Mouse (Mus musculus) Patski (cell line): ENCODE data around the gene Gm17359. TPM values are rescaled to one million over a fixed set of nuclear protein-coding genes. Genes with fewer than 3 reads are reported as not detected.
A peak's percentile ranks its signal among the peaks of the same experiment; 100 is the strongest.

Source experiments
- ATAC-seq: fragments of 100-300 bp; one replicate; pipeline ENCODE4 v1.8.0; 2021
- CTCF ChIA-PET: fragments of 350-600 bp; sonication (Branson Sonifier 250); formaldehyde crosslinking; loops from one replicate; lab custom pipeline; 2022; ENCODE audit warnings: inconsistent platforms; lab: Charles Lee
- POLR2A ChIA-PET: fragments of 350-600 bp; sonication (Branson Sonifier 250); formaldehyde crosslinking; loops from one replicate; lab custom pipeline; 2022; ENCODE audit warnings: antibody characterized with exemption, inconsistent platforms; lab: Charles Lee
- DNase-seq: peaks from one replicate; pipeline ENCODE4 v3.0.0-alpha.2; 2011; ENCODE audit warnings: low read depth, low spot score
- H3K27me3 ChIP-seq: fragments of 371-371 bp; one replicate; pipeline ENCODE4 v1.5.1; 2021
- CTCF ChIP-seq: fragments of 100-300 bp; IDR thresholded peaks from one replicate; pipeline ENCODE4 v1.5.1; 2021
- in situ Hi-C: fragments of 300-500 bp; cut with MboI; formaldehyde crosslinking; loops from 3 replicates; pipeline ENCODE4 v1.11.1; 2018; ENCODE audit warnings: low pct_unique_long_range_greater_than_20kb, mixed read lengths
- polyA plus RNA-seq: library from polyadenylated mRNA; unstranded; gene quantifications from one replicate; pipeline ENCODE4 v1.2.3, GENCODE M21; 2021

The Gm17359 gene
- polyA plus RNA-seq, 1 experiment from 2014 or later, result not detected

DNA sequence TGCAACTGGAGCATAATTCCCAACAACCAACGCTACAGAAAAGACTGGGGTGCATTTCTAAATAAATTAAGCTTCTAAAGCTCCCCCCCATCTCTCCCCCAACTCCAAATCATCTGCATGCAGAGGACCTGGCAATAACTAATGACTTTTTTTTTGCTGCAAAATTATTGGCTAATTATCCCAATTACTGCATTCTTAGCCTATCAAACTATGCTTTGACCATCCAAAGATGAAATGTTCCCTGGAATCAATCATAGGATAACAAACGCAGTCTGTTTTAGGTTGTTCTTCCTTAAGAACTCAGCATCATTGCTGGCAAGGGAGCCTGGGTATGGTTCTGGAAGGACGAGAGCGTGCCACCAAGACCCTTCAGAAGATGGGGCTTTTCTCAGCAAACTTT is 27.9 kb upstream of the Gm17359 start:
- no peak for ATAC-seq
- no peak for DNase-seq
- ChIA-PET CTCF (interaction anchor here (1.4 kb wide), 2 partner anchors 17 to 77 kb away, joined by 3 to 4 read pairs; no protein-coding TSS in a partner anchor), POLR2A (no interaction called here)
- in situ Hi-C loops, result no loop called here
- peaks cover 12% of the 10 kb centered on the region for H3K27me3 ChIP-seq
- no peak for TF ChIP-seq CTCF

DNA sequence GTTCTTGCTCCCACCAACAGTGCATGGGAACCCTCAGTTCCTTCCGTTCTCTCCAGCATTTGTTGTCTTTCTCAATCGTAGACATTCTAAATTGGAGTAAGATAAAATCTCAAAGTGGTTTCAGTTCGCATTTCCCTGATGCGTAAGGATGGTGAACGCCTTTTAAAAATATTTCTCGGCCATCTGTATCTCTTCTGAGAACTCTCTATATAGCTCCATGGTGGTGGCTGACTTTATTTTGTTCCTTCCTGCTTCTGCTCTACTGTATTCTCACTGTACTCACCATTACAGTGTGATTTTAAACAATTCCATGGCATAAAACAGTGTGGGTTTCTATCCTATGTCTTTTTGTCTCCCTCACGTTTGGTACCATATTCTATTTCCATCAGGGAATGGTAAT is 26.3 kb upstream of the Gm17359 start:
- no peak for ATAC-seq

DNA sequence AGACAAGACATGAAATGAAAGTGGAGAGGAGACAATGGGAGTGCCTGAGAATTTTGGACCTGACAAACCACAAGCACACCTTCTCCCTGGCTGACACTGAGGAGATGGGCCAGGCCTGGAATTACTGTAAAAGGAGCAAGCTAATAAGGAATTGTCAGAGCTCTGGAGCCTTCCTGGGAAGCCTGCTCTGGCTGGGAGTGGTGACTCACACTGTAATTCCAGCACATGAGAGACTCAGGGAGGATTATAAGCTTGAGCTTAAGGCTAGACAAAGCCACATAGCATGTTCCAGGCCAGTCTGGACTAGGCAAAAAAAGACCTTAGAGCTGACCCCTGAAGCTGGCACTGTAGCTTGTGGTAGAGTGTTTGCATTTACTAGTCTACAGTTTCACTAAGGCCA is 24.6 kb upstream of the Gm17359 start:
- DNase-seq, result no peak
- H3K27me3 ChIP-seq, result peaks cover 10% of the 10 kb centered on the region
- no peak for TF ChIP-seq CTCF
- ChIA-PET CTCF (interaction anchor here (0.7 to 1.6 kb wide), 5 partner anchors 9 to 130 kb away, joined by 3 to 4 read pairs (median 3); no protein-coding TSS in a partner anchor), POLR2A (no interaction called here)
- peak; percentile 54 for ATAC-seq
- in situ Hi-C loops, result no loop called here

More for the DNA sequence above, 26.3 kb upstream of the Gm17359 start:
- ChIA-PET POLR2A (no interaction called here), CTCF (no interaction called here)
- peaks cover 7% of the 10 kb centered on the region for H3K27me3 ChIP-seq
- in situ Hi-C loops, result no loop called here
- no peak for DNase-seq
- TF ChIP-seq CTCF, result no peak

DNA sequence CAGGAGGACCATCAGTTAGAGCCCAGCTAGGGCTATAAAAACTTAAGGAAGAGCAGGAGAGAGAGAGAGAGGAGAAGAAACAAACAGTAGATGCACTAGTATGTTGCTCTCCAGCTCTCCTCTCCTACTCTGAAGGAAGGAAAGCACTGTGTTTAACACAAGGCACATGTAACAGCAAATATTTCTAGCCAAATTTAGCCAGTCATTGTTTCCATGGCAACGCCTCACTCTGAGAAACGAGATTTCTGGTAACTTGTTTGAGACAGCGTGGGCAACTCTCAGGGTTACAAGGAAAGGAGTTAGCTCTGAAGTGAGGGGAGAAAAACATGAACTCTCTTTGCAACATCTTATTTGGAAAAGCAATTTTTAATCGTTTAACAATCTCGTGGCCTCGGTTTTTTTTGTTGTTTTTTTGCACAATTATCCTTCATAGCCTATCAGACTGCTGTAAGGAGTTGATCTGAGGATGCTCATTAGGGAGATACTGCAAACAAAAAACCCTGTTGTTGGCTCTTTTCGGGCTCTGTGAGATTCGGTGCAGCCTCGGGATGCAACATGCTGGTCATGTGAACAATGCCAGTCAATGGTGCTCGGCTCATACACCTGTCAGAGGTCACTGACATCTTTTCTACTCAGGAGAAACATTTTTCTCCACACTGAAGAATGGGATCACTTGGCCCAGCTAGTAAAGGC is 22.3 kb upstream of the Gm17359 start:
- ChIA-PET POLR2A (no interaction called here), CTCF (no interaction called here)
- ATAC-seq (no peak), DNase-seq (no peak)
- in situ Hi-C loops, result no loop called here
- TF ChIP-seq CTCF, result no peak
- peaks cover 20% of the 10 kb centered on the region for H3K27me3 ChIP-seq

DNA sequence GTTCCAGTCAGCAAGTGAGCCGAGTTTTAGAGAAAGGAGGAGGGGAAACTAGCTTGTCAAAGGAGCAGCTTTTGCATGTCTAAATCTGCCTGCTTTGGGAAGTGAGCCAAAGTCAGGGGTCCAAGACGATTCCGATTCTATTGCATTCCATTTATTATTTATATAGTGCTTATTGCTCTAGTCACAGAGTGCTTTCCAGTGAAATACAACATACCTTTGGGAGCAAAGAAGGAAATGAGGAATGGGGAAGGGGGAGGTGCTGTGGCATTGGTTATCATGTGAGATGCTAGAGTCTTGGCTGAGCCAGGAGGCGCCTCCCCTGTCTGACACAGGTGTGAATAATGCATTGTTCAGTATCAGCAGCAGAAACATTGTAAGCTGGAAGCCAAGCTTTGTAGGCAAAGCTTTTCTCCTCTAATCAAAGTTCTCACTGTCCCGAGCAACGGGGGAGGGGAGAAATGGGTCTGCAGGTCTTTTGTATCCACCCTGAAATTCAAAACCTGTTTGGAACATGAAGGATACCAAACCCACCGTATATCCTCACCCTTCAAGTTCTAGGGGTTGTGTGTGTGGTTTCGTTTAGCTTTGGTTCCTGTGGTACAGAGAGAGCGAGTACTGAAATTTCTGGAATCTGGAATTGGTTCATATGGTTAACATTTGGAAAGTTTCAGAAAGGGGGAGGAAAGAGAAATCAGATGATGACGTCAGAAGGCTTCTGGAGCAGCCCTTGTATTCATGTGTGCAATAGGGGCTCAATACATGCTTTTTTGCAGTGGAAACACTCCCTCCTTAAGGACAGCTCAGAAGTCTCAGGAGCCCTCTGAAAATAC is 11.5 kb upstream of the Gm17359 start:
- H3K27me3 ChIP-seq, result peaks cover 18% of the 10 kb centered on the region
- in situ Hi-C loops, result no loop called here
- no peak for TF ChIP-seq CTCF
- ChIA-PET CTCF (interaction anchor here (0.8 to 1.0 kb wide), 2 partner anchors 9 to 11 kb away, joined by 3 read pairs; partner anchors contain the start of gene Gm17359), POLR2A (no interaction called here)
- ATAC-seq (no peak), DNase-seq (no peak)

DNA sequence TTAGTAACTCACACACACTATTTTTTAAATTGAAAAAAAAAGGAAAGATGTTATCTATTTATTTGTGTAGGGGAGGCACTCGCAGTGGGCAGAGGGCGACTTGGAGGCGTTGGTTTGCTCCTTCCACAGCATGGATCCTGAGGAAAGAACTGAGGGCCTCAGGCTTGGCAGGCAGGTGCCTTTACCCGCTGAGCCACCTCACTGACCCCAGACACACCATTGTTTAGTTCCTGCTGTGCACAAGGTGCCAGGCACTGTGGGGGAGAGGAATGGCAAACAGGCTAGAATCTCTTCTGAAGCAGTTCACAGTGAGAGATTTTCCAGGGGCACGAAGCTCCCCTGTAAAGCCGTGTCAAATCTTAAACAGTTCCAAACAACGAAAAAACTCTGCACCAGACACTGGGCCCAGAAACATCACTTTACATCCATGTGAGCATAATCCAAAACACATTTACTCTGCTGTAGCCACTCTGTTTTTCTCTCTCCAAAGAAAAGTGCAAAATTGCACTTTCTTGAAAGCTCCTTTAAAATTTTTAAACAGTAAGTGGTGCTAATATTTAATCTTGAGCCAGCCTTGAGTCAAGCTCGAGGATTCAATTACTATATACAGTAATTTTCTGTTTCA is 6.7 kb upstream of the Gm17359 start:
- ATAC-seq (no peak), DNase-seq (no peak)
- ChIA-PET POLR2A (no interaction called here), CTCF (interaction anchor here (1.4 to 1.9 kb wide), 3 partner anchors 11 to 13 kb away, joined by 3 to 5 read pairs (median 4); no protein-coding TSS in a partner anchor)
- TF ChIP-seq CTCF, result no peak
- peaks cover 3% of the 10 kb centered on the region for H3K27me3 ChIP-seq
- in situ Hi-C loops, result no loop called here

DNA sequence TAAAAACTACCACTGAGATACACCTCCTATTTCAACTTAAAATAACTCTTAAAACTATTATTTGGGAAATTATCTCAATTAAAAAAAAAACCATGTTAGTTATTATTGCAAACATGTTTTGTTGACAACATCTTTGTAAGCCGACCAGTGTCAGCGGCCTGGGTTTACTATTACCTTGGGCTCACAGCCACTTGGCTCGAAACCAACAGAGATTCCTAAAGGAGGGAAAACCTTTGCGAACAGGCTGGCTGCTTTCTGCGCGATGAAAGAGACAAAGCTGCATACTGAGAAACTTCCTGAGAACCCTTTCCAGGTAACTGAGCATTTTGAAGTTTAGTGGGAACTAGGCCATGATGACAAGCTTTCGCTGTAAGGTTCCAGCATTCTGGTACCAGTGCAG is 3.4 kb upstream of the Gm17359 start:
- POLR2A ChIA-PET, result no interaction called here

DNA sequence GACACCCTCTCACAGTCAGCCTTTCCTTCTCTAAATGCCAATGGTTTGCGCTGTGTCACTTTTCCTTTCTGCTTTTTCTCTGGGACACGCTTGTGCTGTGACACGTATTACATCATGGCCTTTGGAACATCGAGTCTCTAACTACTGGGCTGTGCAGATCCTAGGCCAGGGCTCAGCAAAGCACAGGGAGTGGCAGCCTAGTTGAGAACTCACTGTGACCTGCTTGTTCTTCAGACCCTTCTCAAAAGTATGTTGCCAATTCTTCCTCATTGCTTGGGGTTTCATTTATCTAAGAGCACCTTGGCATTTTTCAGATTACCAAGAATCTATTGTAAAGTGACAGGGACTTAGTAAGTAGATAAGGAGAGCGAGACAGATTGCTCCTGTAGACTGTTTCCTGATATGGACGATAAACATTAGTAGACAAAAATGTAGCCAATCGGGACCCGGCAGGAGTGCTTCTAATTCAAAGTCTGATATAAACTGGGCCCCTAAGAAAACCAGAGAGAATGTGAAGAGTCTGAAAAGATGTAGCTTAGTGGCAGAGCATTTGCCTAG is 2.7 kb upstream of the Gm17359 start:
- POLR2A ChIA-PET, result no interaction called here
- no peak for TF ChIP-seq CTCF
- no peak for ATAC-seq
- DNase-seq, result no peak
- no peaks in the 10 kb centered on the region for H3K27me3 ChIP-seq
- CTCF ChIA-PET, result interaction anchor here (0.8 to 1.1 kb wide), 2 partner anchors 10 to 16 kb away, joined by 3 to 5 read pairs; no protein-coding TSS in a partner anchor
- in situ Hi-C loops, result no loop called here

More for the DNA sequence above, 3.4 kb upstream of the Gm17359 start:
- H3K27me3 ChIP-seq, result no peaks in the 10 kb centered on the region
- no peak for ATAC-seq
- CTCF ChIA-PET, result no interaction called here
- DNase-seq, result no peak
- in situ Hi-C loops, result no loop called here
- no peak for TF ChIP-seq CTCF

DNA sequence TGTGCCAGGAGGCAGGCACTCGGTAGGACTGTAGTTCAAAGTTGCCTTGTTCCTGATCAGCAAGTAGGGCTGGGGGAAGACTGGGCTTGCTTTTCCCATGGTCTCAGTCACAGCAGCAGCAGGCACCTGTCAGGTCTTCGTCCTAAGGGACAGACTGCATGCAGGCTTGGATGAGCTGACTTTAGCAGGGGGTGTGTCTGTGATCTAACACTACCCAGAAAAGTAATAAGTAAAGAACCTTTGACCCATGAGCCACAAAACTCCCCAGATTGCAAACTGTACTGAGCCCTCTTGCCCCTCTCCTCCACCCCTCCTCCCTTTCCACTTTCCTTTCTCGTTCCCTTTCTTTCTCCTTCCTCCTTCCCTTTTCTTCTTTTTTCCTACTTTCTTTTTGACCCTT is 4.3 kb downstream of the Gm17359 start:
- no peak for ATAC-seq
- in situ Hi-C loops, result no loop called here
- H3K27me3 ChIP-seq, result peaks cover 5% of the 10 kb centered on the region
- no peak for DNase-seq
- CTCF ChIA-PET, result interaction anchor here (1.4 kb wide), 1 partner anchor 10 kb away, joined by 4 read pairs; no protein-coding TSS in a partner anchor
- POLR2A ChIA-PET, result no interaction called here
- TF ChIP-seq CTCF, result no peak
